Mouse (Mus musculus): ENCODE measurements around the gene Trim7.

DNA sequence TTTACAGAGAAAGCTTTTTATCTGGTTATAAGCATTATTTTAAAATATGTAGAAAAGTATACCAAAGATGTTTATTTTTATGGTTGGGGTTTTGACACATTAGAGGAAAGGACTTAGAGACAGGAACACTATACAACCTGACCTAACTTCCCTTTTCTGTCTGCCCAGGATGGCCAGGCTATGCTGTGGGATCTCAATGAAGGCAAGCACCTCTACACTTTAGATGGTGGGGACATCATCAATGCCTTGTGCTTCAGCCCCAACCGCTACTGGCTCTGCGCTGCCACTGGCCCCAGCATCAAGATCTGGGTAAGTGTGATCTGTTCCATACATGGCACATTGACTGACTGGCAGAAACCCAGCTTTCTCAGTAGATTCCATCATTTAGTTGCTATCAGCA, 22.0 kb upstream of the Trim7 start:
- TF ChIP-seq CTCF (IDR thresholded peaks at IDR 0.05 in 2 of 3, conservative IDR thresholded peaks at IDR 0.05 in 1 of 3; ENCODE audit: control insufficient read depth in 1 of 3, insufficient read depth in 1 of 3, low read depth in 2 of 3, low read length in 3 of 3, poor library complexity in 1 of 3, severe bottlenecking in 1 of 3), result no peak
- TF ChIP-seq ZNF384 (IDR thresholded peaks at IDR 0.05; ENCODE audit: low read depth, low read length), result no peak
- TF ChIP-seq MAZ (IDR thresholded peaks at IDR 0.05; ENCODE audit: low read depth, low read length), result no peak
- no peak for TF ChIP-seq MAX (IDR thresholded peaks at IDR 0.05; ENCODE audit: low read length)
- TF ChIP-seq POLR2A (IDR thresholded peaks at IDR 0.05; ENCODE audit: control insufficient read depth in 1 of 2, insufficient read depth in 1 of 2, low read depth in 1 of 2, low read length in 2 of 2, poor library complexity in 1 of 2), result no peak; a peak in 1 of 4 replicates
- no peak for TF ChIP-seq GATA1 (IDR thresholded peaks at IDR 0.05; ENCODE audit: low read depth, low read length)
- TF ChIP-seq EP300 (IDR thresholded peaks at IDR 0.05; ENCODE audit: low read depth in 1 of 2, low read length in 2 of 2), result no peak
- no peak for TF ChIP-seq CHD2 (IDR thresholded peaks at IDR 0.05; ENCODE audit: low read length)
- no peak for TF ChIP-seq ZKSCAN1 (IDR thresholded peaks at IDR 0.05; ENCODE audit: low read depth, low read length)
- no peak for TF ChIP-seq USF2 (IDR thresholded peaks at IDR 0.05; ENCODE audit: borderline replicate concordance in 1 of 2, insufficient read depth in 1 of 2, low read depth in 1 of 2, low read length in 2 of 2)
